Mouse (Mus musculus) erythroblast, adult 5-6 weeks (primary cell): ENCODE measurements around the gene Polr2f. TPM values are rescaled to one million over a fixed set of nuclear protein-coding genes. Genes with fewer than 3 reads are reported as not detected.
A peak's percentile ranks its signal among the peaks of the same experiment; 100 is the strongest.

Experiments used
- ATAC-seq: replicated peaks from 2 replicates; pipeline ENCODE4 v1.8.0; 2016; ENCODE audit warnings: moderate number of reproducible peaks, mild to moderate bottlenecking, moderate TSS enrichment, inconsistent platforms; ENCODE audit not compliant: poor library complexity, low FRiP score, severe bottlenecking
- total RNA-seq, 2 experiments: library from RNA; stranded (forward) in 1 of 2; stranded (reverse) in 1 of 2; fragments of 150-400 nt in 1 of 2; fragments of 200-764, 138-1000 nt in 1 of 2; gene quantifications; 2 replicates each; pipeline versions ENCODE4 v1.2.3 to v1.2.4; 2015 to 2017; ENCODE audit warnings: low replicate concordance in 2 of 2

Polr2f gene
- total RNA-seq, 2 experiments from 2014 or later, result 10.8 to 16.1 TPM

DNA sequence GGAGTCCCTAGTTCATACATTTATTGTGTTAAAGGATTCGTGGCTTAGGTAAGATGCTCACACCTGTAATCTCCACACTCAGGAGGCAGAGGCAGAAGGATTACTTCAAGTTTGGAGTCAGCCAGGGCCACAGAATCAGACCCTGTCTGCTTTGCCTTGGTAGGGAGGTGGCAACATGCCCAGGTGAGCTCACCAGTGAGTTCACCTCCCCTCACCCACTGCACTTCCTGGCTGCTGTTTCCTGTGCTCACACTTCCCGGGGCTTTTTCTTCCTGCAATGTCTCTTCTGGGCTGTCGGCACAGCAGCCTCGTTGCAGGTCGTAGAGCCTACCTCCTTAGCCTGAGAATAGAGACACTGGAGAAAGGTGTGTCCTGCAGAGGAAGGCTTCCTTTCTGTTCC, 25.5 kb upstream of the Polr2f start:
- ATAC-seq, result no peak

DNA sequence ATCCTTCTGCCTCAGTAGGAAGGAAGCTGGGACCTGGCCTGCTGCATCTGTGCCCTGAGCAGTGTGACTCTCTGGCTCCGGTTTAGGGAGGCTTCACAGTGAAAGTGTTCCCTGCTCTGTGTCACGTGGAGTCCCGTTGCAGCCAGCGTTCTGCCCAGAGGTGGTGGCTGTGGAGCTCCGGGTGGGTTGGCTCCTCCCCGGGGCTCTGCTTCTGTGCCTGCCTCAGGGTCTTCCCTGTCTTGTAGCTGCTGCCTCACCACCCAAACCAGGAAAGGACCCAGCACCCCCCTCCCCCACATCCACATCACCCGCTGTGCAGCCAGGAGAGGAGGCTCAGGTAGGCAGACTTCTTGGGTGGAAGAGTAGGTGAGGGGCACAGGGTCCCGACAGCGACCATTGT, 21.3 kb upstream of the Polr2f start:
- ATAC-seq, result no peak

DNA sequence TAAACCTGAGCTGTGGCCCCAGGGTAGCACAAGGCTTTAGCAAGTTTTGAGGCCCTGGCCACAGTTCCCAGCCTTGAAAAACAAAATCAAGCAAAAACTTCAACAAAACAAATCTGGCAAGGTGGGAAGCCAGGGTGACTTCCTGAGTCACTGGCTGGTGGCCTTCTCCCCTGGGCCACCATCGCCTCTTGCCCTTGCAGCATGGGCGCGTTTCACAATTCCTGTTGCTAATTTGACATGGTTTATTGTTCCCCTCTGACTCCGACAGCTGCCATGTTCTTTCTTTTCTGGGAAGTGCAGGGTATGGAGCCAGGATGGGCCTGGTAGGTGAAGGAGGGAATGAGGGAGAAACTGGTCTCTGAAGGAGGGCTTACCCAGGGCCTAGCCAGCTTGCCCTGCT, 18.7 kb upstream of the Polr2f start:
- ATAC-seq, result no peak

DNA sequence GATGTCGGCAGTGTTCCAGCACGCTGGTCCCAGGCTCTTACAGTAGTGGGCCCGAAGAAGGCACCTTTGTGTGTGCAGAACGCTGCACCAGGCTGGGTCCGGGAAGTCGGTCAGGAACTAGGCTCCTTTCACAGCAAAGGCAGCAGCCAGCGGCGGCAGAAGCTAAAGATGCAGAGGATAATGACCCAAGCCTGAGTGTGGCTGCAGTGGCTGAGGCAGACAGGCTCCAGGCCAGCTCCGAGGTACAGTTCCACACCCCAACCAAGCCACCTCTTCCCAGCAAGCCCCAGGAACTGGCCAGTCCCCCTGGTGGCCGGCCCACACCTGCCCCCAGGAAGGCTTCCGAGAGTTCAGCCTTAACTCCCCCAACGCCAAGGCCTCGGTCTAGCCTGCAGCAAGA, 18.3 kb upstream of the Polr2f start:
- no peak for ATAC-seq

DNA sequence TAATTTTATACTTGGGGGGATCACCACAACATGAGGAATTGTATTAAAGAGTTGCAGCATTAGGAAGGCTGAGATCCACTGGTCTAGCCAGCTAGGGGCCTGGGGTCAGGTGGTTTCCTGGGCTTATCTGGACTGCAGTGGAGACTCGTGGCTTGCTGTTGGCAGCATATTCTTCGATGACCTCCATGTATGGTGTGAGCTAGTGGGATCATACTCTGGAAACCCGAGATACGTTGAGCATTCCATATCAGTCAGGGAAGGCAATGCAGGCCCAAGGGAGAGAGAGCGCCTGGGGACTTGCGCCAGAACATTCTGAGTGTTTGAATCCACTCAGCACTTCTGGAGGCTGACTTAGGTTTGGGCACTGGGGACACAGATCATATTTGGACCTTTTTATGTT, 17.1 kb upstream of the Polr2f start:
- ATAC-seq, result no peak

DNA sequence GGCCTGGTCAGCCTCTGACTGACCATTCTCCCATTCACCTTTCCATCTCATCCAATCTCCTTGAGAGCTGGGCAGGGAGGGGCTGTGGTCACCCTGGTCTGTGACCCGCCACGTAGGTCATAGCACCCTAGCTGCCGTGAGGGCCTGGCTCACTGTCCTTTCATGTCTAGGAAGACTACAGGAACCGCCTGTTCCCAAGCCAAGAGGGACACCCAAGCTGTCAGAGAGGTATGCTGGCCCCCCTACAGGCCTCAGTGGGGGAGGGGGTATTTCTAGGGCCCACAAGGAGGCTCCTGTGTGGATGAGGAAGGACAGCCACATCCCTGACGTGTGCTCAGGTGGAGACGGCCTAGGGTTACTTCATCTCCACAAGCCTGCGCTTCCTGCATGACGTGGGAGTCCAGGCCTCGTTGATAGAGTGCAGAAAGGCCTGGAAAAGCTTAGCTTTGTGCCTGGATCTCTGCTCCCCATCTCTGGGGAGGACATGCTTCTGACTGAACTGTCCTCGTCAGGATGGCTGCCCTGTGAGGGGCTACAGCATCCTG, 16.4 kb upstream of the Polr2f start:
- no peak for ATAC-seq

DNA sequence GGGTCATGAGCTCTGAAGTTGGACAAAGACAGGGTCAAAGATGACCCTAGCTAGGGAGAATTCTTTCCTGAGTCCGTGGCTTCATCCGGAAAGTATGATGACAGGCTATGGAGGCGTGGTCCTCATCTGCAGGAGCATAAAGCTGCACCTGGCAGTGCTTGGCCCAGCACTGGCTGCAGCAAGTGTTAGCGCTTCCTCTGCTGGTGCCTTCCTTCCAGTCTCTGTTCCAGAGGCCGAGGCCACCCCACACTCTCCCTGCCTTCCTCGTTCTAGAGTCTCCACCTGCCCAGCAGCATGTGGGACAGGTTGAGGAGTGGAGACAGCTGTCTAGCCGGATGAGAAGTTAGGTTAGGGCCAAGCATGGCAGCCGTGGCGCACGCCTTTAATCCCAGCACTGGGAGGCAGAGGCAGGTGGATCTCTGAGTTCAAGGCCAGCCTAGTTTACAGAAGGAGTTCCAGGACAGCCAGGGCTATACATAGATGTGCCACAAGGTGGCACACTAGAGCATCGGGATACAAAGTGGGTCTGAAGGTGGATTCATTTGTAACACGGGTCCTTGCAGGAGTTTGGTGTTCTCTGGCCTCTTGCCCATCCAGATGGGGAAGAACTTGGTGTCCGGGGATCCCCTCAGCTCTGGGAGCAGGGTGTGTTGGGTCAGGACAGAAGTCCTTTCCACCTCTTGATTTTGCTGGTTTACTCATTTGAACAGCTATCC, 14.4 kb upstream of the Polr2f start:
- ATAC-seq, result no peak

DNA sequence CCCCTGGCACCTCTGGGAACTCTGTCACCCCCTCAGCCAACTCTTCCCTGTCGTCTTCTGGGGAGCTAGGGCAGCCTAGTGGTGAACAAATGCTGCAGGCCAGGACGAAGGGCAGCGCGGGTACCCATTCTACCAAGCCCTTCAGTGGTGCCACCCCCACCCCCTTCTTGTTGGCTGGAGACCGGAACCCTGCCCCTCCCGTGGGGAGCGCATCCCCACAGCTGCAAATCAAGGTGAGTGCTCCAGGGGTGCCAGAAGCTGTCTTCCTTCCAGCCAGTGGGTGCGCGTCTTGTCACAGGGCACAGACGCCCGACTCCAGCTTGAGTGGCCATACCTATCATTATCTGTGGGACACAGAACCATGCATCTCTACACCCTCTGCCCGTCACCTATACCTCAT, 13.7 kb upstream of the Polr2f start:
- ATAC-seq, result no peak

DNA sequence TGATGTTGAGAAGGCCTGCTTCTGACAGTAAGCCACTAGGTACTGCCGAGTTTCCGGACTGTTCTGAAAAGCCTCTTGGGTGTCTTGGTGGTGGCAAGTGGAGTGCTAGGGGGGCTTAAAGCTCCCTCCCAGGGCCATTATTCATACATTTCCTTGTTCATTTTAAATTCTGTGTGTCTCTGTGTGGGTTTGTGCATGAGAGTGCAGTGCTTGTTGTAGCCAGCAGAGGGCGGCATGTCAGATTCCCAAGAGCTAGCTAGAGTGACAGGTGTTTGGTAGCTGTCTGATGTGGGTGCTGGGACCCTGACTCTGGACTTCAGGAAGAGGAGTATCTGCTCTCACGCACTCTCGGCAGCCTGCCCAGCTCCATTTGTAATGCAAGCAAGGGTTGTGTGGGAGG, 12.6 kb upstream of the Polr2f start:
- ATAC-seq, result no peak

DNA sequence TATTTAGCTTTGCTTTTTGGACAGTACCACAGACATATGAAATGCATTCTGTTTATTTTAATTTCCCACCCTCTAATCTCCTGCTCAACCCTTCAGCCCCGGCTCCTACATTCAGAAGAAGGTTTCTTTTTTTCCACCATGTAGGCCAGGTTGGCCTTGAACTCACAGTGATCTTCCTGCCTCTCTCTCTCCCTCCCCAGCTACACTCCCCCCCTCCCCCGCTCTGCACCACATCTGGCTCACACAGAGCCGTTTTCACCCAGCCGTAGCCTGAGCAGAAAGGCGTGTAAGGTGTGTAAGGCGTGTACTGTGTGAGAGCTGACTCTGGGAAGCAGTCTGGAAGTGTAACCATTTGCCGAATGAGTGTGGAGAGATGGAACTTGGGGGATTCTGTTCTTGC, 11.5 kb upstream of the Polr2f start:
- ATAC-seq, result no peak

DNA sequence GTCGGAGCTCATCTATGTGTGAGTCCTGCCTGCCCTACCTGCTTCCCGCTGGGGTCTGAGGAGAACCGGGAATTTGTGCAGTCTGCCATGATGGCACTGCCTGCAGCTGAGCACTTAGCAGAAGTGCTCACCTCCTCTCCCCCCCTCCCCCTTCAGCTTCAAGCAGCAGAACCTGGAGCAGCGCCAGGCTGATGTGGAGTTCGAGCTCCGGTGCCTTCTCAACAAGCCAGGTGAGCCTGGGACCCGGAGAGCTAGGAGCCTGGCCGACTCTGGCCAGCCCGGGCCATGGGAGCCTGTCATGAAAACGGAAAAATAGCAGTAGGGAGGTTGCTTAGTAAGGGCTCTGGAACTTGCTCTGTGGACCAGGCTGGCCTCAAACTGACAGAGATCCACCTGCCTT, 10.0 kb upstream of the Polr2f start:
- no peak for ATAC-seq

DNA sequence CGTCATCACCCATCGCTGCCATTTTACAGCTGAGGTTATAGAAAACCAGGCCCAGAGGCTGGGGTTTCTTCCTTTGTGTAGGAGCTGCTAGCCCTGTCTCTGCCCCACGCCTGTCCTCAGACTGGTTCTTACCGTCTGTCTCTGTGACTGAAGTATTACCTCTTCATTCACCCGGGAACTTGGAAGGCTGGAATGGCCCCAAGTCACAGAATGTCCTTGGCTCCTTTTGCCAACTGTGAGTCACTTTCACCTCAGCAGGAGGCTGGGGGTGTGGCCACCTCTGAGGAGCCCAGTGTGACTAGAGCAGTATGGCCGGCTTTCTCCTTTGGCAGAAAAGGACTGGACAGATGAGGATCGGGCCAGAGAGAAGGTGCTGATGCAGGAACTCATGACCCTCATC, 9.4 kb upstream of the Polr2f start:
- no peak for ATAC-seq

DNA sequence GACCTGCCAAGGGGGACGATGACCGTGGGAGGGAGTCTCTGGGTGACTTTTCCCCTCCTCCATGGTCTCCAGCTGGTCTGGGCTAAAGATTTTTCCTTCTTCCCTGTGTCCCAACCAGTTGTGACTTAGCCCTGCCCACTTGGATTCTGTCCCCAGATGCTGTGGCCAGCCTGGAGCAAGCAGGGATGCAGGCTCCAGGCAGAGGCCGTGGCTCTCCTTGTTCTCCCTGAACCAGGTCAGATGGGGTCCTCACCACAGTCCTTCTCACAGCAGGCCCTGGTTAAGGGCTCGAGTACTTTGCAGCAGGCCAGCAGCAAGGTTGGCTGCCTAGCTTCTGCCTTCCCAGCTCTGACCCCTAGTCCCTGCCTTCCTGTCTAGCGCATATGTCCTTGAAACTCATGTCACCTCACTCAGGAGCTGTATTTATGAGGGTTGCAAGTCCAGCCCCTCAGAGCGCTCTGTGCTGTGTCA, 7.6 kb upstream of the Polr2f start:
- no peak for ATAC-seq

DNA sequence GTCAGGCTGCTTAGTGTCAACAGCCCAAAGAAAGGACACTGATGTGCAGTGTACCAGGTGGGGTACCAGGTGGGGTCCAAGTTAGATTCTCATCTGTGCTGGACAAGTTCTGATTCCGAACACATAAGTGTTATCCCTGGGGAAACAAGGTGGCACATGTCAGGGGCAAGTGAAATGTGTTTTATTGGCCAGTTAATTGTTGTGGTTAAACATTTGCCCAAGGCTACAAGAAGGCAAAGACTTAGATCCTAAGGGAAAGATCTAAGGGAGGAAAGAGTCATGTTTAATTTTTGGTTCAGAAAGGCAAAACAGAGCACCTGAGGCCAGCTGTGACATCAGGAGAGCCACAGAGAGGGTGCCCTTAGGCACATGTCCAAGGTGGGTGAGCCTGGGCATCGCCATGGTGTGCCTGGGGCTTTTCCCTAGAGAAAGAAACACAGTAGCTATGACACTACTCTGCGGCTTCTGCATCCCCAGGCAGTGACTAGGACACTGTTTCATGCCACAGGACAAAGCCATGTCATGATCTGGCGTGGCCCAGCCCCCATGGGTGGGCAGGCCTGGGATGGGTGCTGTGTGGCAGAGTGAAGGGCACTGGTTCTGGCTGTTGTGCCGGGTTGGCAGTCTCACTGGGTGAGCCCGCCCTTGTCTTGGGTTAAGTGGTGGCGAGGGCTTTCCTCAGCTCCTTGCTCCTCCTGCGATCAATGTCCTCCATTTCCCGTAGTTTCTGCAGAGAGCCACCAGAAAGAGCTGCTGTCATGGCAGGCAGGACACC, 6.1 kb upstream of the Polr2f start:
- no peak for ATAC-seq

DNA sequence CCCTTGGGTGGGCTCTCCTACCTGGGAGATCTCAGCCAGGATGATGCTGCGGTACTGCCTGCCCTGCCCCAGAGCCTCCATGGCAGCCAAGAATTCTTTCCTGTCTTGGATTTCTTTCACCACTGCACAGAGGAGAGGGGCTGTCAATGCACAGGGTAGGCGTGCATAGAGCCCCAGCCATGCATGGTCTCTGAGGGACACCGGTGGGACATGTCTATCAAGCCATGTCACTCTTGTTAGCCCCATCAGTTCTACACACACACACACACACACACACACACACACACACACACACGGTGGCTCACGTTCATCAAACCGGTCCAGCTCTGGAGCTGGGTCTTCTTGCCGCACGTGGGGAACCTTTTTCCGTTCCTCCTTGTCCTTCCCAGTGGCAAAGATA, 5.5 kb upstream of the Polr2f start:
- no peak for ATAC-seq

DNA sequence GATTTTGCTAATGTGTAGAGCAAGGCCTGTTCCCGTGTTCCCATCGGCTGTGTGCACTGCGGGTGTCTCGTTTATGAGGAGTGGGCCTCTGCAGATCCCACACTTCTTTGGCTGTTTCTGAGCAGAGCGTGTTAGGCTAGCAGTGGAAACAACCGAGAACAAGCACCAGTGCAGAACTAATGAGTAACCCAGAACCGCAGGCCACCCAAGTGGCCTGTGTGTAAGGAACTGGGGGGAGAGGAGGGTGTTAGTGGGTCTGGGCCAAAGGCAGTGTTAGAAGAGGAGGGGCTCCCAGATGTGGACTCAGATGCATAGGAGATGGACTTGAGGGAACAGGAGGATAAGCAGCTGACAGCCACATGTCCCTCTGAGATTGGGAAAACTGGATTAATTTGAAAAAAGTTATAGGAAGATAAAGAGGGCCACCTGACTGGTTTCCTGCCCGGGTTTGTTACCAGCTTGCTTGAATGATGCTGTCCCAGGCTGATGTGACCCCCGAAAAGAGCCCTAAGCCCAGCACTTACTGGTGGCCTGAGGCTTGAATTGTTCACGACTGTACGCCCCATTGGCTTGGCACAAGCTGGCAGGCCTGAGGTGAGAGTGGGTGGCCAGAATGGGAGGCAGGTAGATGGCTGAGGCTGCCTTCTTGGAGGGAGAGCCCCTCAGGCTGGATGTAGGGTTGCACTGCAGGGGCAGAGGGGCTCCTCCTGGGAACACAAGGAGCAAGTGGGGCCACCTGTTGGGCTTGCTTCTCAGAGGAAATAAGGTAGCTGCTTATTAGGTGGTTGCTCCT, 4.8 kb upstream of the Polr2f start:
- ATAC-seq, result no peak

DNA sequence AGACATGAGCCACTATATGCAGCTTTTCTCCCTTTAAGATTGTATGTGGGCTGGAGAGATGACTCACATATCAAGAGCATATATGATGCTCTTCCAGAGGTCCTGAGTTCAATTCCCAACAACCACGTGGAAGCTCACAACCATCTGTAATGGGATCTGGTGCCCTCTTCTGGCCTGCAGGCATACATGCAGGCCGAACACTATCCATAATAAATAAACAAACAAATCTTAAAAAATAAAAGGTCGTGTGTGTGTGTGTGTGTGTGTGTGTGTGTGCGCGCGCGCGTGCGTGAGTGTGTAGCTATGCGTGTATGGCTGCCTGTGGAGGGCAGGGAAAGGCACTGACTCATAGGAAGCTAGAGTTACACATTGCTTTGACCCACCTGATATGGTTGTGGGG, 1.2 kb upstream of the Polr2f start:
- no peak for ATAC-seq

DNA sequence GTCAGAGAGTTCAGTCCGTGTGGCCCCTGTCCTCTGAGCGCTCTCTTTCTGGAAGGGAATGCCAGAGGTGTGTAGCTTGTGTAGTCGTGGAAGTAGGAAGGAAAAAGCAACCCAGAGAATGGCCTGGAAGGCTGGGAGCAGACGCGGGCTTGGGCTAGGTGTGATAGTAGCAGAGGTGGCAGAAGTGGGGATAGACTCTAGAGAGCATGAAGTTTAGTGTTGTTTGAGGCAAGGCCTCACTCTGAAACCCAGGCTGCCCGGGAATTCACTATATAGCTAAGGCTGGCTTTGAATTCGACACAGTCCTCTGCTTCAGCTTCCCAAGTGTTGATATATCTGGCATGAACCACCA, 733 bp downstream of the Polr2f start:
- peak; percentile 40 for ATAC-seq

DNA sequence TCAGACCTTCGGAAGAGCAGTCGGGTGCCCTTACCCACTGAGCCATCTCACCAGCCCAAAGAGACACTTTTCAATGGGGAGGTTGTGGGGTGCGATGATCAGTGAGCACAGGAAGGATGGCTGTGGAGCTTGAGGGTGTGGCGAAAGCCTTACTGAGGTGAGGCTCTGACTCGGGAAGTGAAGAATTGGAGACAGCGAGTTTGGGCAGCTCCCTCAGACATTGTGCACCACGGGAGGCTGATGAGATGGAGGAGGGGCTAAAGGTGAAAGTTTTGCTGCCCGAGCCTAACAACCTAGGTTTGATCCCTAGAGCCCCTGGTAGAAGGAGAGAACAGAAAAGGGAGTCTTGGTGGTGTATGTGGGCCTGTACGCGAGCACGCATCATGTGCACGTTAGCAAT, 2.5 kb downstream of the Polr2f start:
- no peak for ATAC-seq

DNA sequence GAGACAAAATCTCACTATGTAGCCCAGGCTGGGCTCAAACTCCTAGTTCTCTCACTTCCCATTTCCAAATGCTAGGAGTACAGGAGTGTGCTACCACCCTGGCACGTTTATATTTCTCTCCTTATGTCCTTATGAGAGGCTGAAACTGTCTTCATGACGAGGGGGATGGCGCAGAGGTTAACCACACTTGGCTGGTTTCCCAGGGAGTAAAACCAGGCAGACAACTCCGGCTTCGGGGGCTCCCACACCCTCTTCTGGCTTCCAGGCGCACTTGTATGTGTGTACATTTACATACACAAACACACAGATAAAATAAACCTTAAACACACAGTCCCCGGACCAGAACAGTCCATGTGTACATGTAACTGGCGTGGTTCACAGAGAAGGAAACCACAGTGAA, 3.2 kb downstream of the Polr2f start:
- no peak for ATAC-seq

DNA sequence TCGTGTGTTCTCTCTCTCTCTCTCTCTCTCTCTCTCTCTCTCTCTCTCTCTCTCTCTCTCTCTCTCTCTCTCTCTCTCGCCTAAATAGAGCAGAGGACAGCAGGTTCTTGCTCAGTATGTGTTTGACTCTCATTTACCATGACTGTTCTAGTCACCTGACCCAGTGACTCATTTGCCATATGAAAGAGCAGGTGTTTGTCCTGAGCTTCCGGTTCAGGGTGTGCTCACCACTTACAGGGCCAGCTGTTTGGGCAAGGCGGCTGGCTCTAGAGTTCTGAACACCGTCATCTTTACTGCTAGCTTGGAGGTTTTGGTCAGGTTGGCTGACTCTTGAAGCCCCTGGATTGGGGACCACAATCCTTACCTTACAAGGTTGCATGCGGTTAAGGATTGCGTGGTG, 4.7 kb downstream of the Polr2f start:
- ATAC-seq, result no peak
